Mouse (Mus musculus) midbrain, embryonic 10.5 days (tissue): ENCODE results near the gene Tex13b. TPM values are rescaled to one million over a fixed set of nuclear protein-coding genes. Genes with fewer than 3 reads are reported as not detected.

Experiments
- polyA plus RNA-seq: library from polyadenylated mRNA; unstranded; fragments of >200 nt; fragmentation: Nextera tagmentation; extraction: Ambion mirVana; gene quantifications from 2 replicates; pipeline ENCODE4 v1.2.1, GENCODE M21; 2016

Tex13b gene
- polyA plus RNA-seq, 1 experiment from 2014 or later, result not detected

Other genes starting within 250 kb of the Tex13b start
- gene Tsc22d3, start 212.8 kb downstream of the Tex13b start, polyA plus RNA-seq, result 133 and 146 TPM in 2 replicates
- 1.8 and 2.1 TPM in 2 replicates for gene Mid2, start 148.8 kb downstream of the Tex13b start, polyA plus RNA-seq
- gene Vsig1, start 94.2 kb upstream of the Tex13b start, polyA plus RNA-seq, result not detected in 2 replicates
- gene Psmd10, start 143.3 kb upstream of the Tex13b start, polyA plus RNA-seq, result 53.9 and 55.7 TPM in 2 replicates
- 12.0 and 12.8 TPM in 2 replicates for gene Atg4a, start 143.5 kb upstream of the Tex13b start, polyA plus RNA-seq